Mouse (Mus musculus) bone marrow macrophage, adult 2 months (primary cell): ENCODE results near the gene Arid1a.

Experiments
- CTCF ChIP-seq: IDR thresholded peaks from 2 replicates; pipeline ENCODE4 v1.5.1; 2012; ENCODE audit warnings: low read depth, mild to moderate bottlenecking, low read length, moderate library complexity
- POLR2A ChIP-seq: IDR thresholded peaks from 2 replicates; pipeline ENCODE4 v1.6.1; 2012; ENCODE audit warnings: mild to moderate bottlenecking, low read depth, low read length, borderline replicate concordance

GRCm38 (mm10) chr4:133706956-133707355, 49.6 kb downstream of the Arid1a start:
- no peak for TF ChIP-seq CTCF
- no peak for TF ChIP-seq POLR2A
